In genomic region chr13:23586099-23586939, GRCm38 (mm10) we compare ENCODE assay signal across 8 mouse cellular contexts. TPM values are rescaled to one million over a fixed set of nuclear protein-coding genes. Genes with fewer than 3 reads are reported as not detected.
DNase-seq lines count a peak whose midpoint lies in the region; ATAC-seq lines count a peak whose summit lies in the region.

No protein-coding gene starts in this region.

- H3K9me3 ChIP-seq in kidney, embryonic 16.5 days (ENCODE audit: low read length) = no peaks in the 10 kb centered on the region
- H3K9me3 ChIP-seq in forebrain, embryonic 15.5 days = no peaks in the 10 kb centered on the region
- no peaks in the 10 kb centered on the region for H3K9me3 ChIP-seq in liver, embryonic 16.5 days (replicated peaks; ENCODE audit: control insufficient read depth, low read length)

- peaks cover 35% of the 10 kb centered on the region for H3K4me1 ChIP-seq in kidney, embryonic 16.5 days (ENCODE audit: insufficient read depth, low read length)
- peaks cover 45% of the 10 kb centered on the region for H3K4me1 ChIP-seq in forebrain, embryonic 15.5 days
- H3K4me1 ChIP-seq in liver, embryonic 16.5 days (ENCODE audit: control insufficient read depth, low read depth, low read length) = peaks cover 24% of the 10 kb centered on the region

- peak overlapping the region; percentile 41 for H3K4me3 ChIP-seq in kidney, embryonic 16.5 days (ENCODE audit: low read length)
- peak overlapping the region; percentile 47 for H3K4me3 ChIP-seq in forebrain, embryonic 15.5 days
- peak overlapping the region; percentile 65 for H3K4me3 ChIP-seq in liver, embryonic 16.5 days (ENCODE audit: low read depth, low read length)

- WGBS in kidney, embryonic 16.5 days = 1% methylated on average over 21 of the region's 22 CpGs
- under 1% methylated on average over 22 of the region's 22 CpGs for WGBS in forebrain, embryonic 15.5 days
- 2% methylated on average over 22 of the region's 22 CpGs for WGBS in liver, embryonic 16.5 days (ENCODE audit: insufficient replicate concordance)

- no peaks in the 10 kb centered on the region for H3K27me3 ChIP-seq in kidney, embryonic 16.5 days (ENCODE audit: insufficient read depth, low read length)
- H3K27me3 ChIP-seq in forebrain, embryonic 15.5 days = no peaks in the 10 kb centered on the region
- H3K27me3 ChIP-seq in liver, embryonic 16.5 days (ENCODE audit: control insufficient read depth, insufficient read depth, low read depth, low read length) = no peaks in the 10 kb centered on the region

- H3K9ac ChIP-seq in kidney, embryonic 16.5 days (replicated peaks; ENCODE audit: low read length) = peak overlapping the region; percentile 71
- peak overlapping the region; percentile 27 for H3K9ac ChIP-seq in forebrain, embryonic 15.5 days (replicated peaks)
- peak overlapping the region; percentile 59 for H3K9ac ChIP-seq in liver, embryonic 16.5 days (ENCODE audit: low read depth, low read length)

- H3K27ac ChIP-seq in kidney, embryonic 16.5 days (ENCODE audit: low read length) = peak overlapping the region; percentile 99
- H3K27ac ChIP-seq in forebrain, embryonic 15.5 days (replicated peaks) = peak overlapping the region; percentile 97
- peak overlapping the region; percentile 100 for H3K27ac ChIP-seq in liver, embryonic 16.5 days (ENCODE audit: low read length)

- no peak for DNase-seq in kidney, postnatal 36 days
- peak; percentile 89 for DNase-seq in R1 (ENCODE audit: low read depth, low spot score)
- no peak for DNase-seq in spleen, postnatal 36 days (ENCODE audit: low spot score in 2 of 2)

- no peak for ATAC-seq in kidney, embryonic 16.5 days (ENCODE audit: low FRiP score, low TSS enrichment)
- no peak for ATAC-seq in forebrain, embryonic 15.5 days (replicated peaks)
- ATAC-seq in liver, embryonic 16.5 days (ENCODE audit: low read depth) = no peak
- no peak for ATAC-seq in granulocyte monocyte progenitor cell, adult 5-6 weeks (replicated peaks; ENCODE audit: poor library complexity, severe bottlenecking)
- no peak for ATAC-seq in megakaryocyte progenitor cell, adult 5-6 weeks (replicated peaks; ENCODE audit: poor library complexity)

- no peaks in the 10 kb centered on the region for H3K36me3 ChIP-seq in kidney, embryonic 16.5 days (ENCODE audit: insufficient read depth, low read length)
- H3K36me3 ChIP-seq in forebrain, embryonic 15.5 days = no peaks in the 10 kb centered on the region
- no peaks in the 10 kb centered on the region for H3K36me3 ChIP-seq in liver, embryonic 16.5 days (ENCODE audit: control insufficient read depth, insufficient read depth)

- H3K4me2 ChIP-seq in kidney, embryonic 16.5 days (replicated peaks; ENCODE audit: low read depth, low read length) = peak overlapping the region; percentile 83
- peak overlapping the region; percentile 77 for H3K4me2 ChIP-seq in forebrain, embryonic 15.5 days (replicated peaks)
- peak overlapping the region; percentile 66 for H3K4me2 ChIP-seq in liver, embryonic 16.5 days (ENCODE audit: low read depth, low read length)

RNA-seq across cellular contexts. Expression of gene Hist1h4d, which starts 4.9 kb away (rescaled TPM):
- polyA plus RNA-seq in kidney, embryonic 16.5 days (2015; fragmentation: Nextera tagmentation; extraction: Ambion mirVana) = 102 TPM in 2 replicates
- polyA plus RNA-seq in forebrain, embryonic 15.5 days (2015; fragmentation: Nextera tagmentation; extraction: Ambion mirVana) = 76.0 and 88.6 TPM in 2 replicates
- polyA plus RNA-seq in liver, embryonic 16.5 days (2015; fragmentation: Nextera tagmentation; extraction: Ambion mirVana) = 126 and 155 TPM in 2 replicates
- total RNA-seq in granulocyte monocyte progenitor cell, adult 5-6 weeks (2014; fragmentation: Nextera tagmentation) = 116 and 278 TPM in 2 replicates
- 929 and 1,118 TPM in 2 replicates for total RNA-seq in granulocyte monocyte progenitor cell, adult 5-6 weeks (2017)
- total RNA-seq in megakaryocyte progenitor cell, adult 5-6 weeks (2015) = 492 and 526 TPM in 2 replicates
- 951 and 1,054 TPM in 2 replicates for total RNA-seq in megakaryocyte progenitor cell, adult 5-6 weeks (2017)

RNA-seq across cellular contexts. Expression of gene Hist1h3d, which starts 10.8 kb away (rescaled TPM):
- 6.1 and 6.6 TPM in 2 replicates for polyA plus RNA-seq in kidney, embryonic 16.5 days (2015; fragmentation: Nextera tagmentation; extraction: Ambion mirVana)
- polyA plus RNA-seq in forebrain, embryonic 15.5 days (2015; fragmentation: Nextera tagmentation; extraction: Ambion mirVana) = 4.5 and 5.1 TPM in 2 replicates
- 6.6 and 7.7 TPM in 2 replicates for polyA plus RNA-seq in liver, embryonic 16.5 days (2015; fragmentation: Nextera tagmentation; extraction: Ambion mirVana)
- total RNA-seq in granulocyte monocyte progenitor cell, adult 5-6 weeks (2014; fragmentation: Nextera tagmentation) = 52.8 and 62.0 TPM in 2 replicates
- total RNA-seq in granulocyte monocyte progenitor cell, adult 5-6 weeks (2017) = 83.5 and 136 TPM in 2 replicates
- 105 and 131 TPM in 2 replicates for total RNA-seq in megakaryocyte progenitor cell, adult 5-6 weeks (2015)
- 118 and 137 TPM in 2 replicates for total RNA-seq in megakaryocyte progenitor cell, adult 5-6 weeks (2017)

RNA-seq across cellular contexts. Expression of gene Hist1h2ad, which starts 12.1 kb away (rescaled TPM):
- polyA plus RNA-seq in kidney, embryonic 16.5 days (2015; fragmentation: Nextera tagmentation; extraction: Ambion mirVana) = 2.5 and 3.0 TPM in 2 replicates
- polyA plus RNA-seq in forebrain, embryonic 15.5 days (2015; fragmentation: Nextera tagmentation; extraction: Ambion mirVana) = 1.5 and 2.0 TPM in 2 replicates
- 2.2 and 3.8 TPM in 2 replicates for polyA plus RNA-seq in liver, embryonic 16.5 days (2015; fragmentation: Nextera tagmentation; extraction: Ambion mirVana)
- total RNA-seq in granulocyte monocyte progenitor cell, adult 5-6 weeks (2014; fragmentation: Nextera tagmentation) = not detected in 2 replicates
- total RNA-seq in granulocyte monocyte progenitor cell, adult 5-6 weeks (2017) = 685 and 1,721 TPM in 2 replicates
- 1.9 and 3.4 TPM in 2 replicates for total RNA-seq in megakaryocyte progenitor cell, adult 5-6 weeks (2015)
- total RNA-seq in megakaryocyte progenitor cell, adult 5-6 weeks (2017) = 229 and 1,060 TPM in 2 replicates

RNA-seq across cellular contexts. Expression of gene Hist1h2bf, which starts 12.3 kb away (rescaled TPM):
- polyA plus RNA-seq in kidney, embryonic 16.5 days (2015; fragmentation: Nextera tagmentation; extraction: Ambion mirVana) = 4.3 and 4.4 TPM in 2 replicates
- 1.6 and 2.9 TPM in 2 replicates for polyA plus RNA-seq in forebrain, embryonic 15.5 days (2015; fragmentation: Nextera tagmentation; extraction: Ambion mirVana)
- polyA plus RNA-seq in liver, embryonic 16.5 days (2015; fragmentation: Nextera tagmentation; extraction: Ambion mirVana) = 3.7 and 5.9 TPM in 2 replicates
- total RNA-seq in granulocyte monocyte progenitor cell, adult 5-6 weeks (2014; fragmentation: Nextera tagmentation) = 148 and 188 TPM in 2 replicates
- 453 and 461 TPM in 2 replicates for total RNA-seq in granulocyte monocyte progenitor cell, adult 5-6 weeks (2017)
- 321 and 327 TPM in 2 replicates for total RNA-seq in megakaryocyte progenitor cell, adult 5-6 weeks (2015)
- total RNA-seq in megakaryocyte progenitor cell, adult 5-6 weeks (2017) = 466 and 575 TPM in 2 replicates

RNA-seq across cellular contexts. Expression of gene Hist1h2bg, which starts 15.1 kb away (rescaled TPM):
- 8.5 and 9.1 TPM in 2 replicates for polyA plus RNA-seq in kidney, embryonic 16.5 days (2015; fragmentation: Nextera tagmentation; extraction: Ambion mirVana)
- 4.7 and 5.6 TPM in 2 replicates for polyA plus RNA-seq in forebrain, embryonic 15.5 days (2015; fragmentation: Nextera tagmentation; extraction: Ambion mirVana)
- 10.6 and 13.5 TPM in 2 replicates for polyA plus RNA-seq in liver, embryonic 16.5 days (2015; fragmentation: Nextera tagmentation; extraction: Ambion mirVana)
- total RNA-seq in granulocyte monocyte progenitor cell, adult 5-6 weeks (2014; fragmentation: Nextera tagmentation) = 160 and 268 TPM in 2 replicates
- 1,365 and 1,429 TPM in 2 replicates for total RNA-seq in granulocyte monocyte progenitor cell, adult 5-6 weeks (2017)
- total RNA-seq in megakaryocyte progenitor cell, adult 5-6 weeks (2015) = 285 and 322 TPM in 2 replicates
- 1,174 and 1,244 TPM in 2 replicates for total RNA-seq in megakaryocyte progenitor cell, adult 5-6 weeks (2017)
